Mouse (Mus musculus): ENCODE results near the gene Dnajc17.
A peak's percentile ranks its signal among the peaks of the same experiment; 100 is the strongest.

Gene Dnajc17

DNA sequence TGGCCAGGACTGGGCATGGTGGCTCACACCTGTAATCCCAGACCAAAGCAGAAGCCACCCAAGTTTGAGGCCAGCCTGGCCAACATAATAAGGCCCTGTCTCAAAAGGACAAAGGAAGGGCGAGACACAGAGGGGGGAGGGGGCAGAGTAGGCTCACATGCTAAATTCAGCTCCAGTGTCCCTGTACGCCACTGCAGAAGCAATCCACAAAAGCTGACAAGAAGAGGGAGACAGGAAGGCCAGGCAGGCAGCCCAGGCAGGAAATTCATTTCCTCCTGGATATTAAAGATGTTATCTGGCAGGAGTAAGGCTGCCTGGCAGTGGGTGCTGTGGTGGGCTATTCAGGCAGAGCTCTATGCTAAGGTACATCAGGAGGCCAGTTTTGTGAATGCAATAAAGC lies 47.3 kb downstream of the Dnajc17 start:
- no peak for DNase-seq (ENCODE audit: low spot score)

DNA sequence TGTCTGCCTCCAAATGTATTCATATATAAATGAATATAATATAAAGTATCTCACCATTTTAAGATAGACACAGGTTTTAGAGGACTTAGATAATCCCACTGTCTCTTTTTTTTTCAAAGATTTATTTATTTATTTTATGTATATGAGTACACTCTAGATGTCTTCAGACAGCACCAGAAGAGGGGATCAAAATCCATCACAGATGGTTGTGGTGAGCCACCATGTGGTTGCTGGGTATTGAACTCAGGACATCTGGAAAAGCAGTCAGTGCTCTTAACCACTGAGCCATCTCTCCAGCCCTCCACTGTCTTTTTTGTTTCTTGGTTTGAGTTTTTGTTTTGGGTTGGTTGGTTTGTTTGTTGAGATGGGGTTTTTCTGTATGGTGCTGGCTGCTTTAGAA lies 50.8 kb downstream of the Dnajc17 start:
- no peak for DNase-seq (ENCODE audit: low spot score)

DNA sequence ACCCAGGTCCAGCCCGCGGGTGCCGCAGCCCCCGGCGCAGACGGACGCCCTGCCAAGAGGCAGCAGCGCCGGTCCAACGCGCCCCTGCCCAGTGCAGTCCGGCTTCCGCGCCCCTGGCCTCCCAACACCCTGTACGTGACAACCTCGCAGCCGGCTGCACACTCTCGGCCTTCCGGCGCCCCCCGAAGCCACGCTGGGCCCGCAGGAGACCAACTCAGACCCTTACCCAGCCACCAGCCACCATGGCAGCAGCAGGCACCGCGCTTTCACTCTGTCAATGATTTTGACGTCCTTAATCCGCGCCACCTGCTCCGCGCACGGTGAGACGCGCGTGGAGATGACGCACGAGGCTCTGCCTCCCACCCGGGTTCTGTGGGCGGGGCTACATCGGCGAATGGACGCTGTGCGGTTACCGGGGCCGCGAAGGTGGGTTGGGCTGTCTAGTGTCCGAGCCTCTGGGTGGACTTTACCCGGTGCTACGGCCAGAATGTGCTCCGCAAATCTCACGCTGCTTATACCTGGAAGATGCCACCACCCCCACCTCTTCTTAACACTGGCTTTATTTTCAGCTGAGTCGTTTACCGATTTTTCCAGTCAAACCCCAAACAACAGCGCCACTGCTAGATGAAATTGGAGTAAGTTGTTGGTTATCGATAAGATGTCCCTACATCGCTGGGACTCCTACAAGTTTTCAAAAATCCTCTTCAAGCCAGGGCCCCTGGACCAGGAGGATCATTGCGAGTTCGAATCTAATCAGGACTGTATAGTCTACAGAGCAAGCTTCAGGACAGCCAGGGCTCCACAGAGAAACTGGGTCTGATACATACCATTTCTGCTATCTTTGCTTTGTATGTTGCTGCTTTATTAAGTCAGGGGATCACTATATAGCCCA lies 51.7 kb downstream of the Dnajc17 start, which contains the start of gene Rmdn3:
Gene Rmdn3 (minus strand): TSS at position 354 of the 892 bp plus-strand sequence.
- peak; percentile 97 for DNase-seq (ENCODE audit: low spot score)

DNA sequence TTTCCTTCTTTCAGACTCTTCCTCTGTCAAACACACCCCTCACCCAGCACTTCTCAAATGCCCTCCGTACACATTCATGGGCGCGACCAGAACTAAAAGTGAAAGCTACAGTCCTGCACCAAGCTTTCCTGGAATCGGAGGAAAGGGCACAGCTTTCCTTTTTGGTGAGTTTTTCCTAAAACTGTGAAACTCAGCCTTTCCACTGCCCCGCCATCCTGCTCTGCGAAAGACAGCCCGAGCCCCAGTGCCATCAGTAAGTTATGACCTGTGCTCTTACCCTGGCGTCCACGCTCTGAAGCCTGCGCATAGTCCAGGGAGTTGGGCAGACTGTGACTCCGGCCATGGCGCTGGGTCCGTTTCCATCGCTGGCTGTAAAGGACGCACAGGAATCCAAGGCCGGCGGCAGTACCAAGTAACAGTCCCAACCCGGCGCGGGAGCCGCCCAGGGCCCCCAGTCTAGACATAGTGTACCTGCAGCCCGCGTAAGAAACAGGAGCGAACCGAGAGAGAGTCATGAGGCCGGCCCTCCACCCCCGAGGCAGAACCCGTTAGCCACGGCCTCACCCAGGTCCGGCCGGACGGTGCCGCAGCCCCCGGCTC lies 52.4 kb downstream of the Dnajc17 start:
- peak; percentile 20 for DNase-seq (ENCODE audit: low spot score)

DNA sequence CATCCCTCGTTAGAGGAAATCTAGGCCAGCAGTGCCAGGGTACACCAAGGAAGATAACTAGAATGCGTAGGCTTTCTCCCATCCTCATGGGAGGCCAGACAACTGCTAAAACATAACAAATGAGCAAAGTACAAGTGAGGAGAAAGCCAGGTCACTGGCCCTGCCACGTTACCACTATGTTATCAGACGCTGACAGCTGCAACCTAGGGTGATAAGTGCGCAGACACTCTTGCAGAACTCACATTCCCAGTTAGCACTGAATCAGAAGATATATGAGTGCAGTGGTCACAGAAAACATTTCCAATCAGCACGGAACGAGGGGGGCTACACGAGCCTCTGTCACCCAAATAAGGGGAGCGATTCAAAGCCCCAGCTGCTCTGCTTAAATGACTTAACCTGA lies 53.2 kb downstream of the Dnajc17 start:
- DNase-seq (ENCODE audit: low spot score), result no peak

DNA sequence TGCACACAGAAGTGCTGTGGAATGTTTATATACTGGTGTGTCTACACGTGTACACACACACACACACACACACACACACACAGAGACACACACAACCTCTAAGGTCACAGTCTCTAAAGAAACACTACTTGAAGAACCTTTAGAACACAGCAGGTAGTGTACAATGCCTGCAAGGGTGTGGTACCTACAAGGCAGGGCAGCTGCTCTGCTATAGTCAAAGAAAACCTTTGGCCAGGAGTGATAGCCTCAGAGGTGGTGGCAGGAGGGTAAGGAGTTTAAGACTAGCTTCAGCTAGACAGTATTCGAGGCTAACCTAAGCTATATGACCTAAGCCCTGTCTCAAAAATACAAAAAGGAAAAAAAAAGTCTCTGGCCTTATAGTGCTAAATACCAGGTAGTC lies 53.9 kb downstream of the Dnajc17 start:
- no peak for DNase-seq (ENCODE audit: low spot score)

DNA sequence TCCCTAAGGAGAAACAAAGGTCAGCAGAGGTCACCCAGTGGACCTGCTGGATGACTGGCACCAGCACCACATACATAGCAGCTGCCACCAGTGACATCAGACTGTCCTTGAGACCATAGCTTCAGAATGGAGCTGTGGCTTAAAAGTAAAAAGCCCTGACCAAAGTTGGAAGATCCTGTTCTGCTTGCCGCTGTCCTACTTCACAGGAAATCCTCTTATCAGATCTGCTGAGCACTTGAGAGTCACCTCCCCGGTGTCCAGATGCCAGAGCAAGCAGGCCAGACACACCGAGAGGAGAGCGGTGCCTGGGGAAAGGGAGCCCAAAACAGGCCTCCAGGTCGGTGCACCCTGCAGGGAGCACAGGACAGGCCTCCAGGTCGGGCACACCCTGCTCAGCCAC lies 56.3 kb downstream of the Dnajc17 start:
- DNase-seq (ENCODE audit: low spot score), result no peak

DNA sequence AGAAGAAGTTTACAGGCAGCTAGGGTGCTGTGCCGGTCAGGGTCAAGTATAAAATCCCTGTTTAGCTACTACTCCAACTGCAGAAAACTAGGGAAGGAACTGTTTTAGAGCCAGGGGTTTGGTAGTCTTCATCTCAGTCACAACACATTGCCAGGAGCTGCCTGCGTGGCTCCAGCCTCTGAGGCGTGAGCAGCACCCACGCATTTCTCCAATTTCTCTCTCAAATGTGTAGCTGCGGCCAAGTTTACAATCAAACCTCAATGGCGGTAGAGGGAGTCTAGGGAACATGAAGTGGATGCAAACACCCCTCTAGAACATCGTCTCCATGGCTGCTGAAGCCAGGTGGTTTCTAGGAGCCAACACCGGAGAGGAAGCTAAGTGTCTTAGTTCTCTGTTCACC lies 60.8 kb downstream of the Dnajc17 start:
- DNase-seq (ENCODE audit: low spot score), result no peak

DNA sequence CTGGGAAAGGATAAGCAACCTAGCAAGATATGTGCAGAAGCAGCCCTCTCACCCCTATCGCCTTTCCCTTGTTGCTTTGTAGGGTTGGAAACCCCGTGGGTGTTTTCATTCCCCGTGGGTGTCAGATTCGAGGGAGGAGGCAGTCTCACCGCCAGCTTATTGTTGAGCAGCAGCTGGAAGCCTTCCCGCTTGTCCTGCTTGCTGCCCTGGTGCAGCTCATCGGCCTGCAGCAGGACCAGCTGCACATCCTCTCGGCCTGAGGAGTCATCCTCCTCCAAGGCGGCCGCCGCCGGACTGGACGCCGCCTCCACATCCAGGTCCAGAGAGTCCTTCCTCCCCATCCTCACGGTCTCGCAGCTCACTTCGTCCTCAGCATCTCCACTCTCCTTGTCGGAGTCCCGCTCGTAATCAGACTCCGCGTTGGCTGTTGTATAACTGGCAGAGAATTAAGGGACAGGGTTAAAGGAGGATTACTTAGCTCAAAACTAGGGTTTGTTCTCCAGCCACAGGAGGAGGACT lies 61.4 kb downstream of the Dnajc17 start:
- no peak for DNase-seq (ENCODE audit: low spot score)

DNA sequence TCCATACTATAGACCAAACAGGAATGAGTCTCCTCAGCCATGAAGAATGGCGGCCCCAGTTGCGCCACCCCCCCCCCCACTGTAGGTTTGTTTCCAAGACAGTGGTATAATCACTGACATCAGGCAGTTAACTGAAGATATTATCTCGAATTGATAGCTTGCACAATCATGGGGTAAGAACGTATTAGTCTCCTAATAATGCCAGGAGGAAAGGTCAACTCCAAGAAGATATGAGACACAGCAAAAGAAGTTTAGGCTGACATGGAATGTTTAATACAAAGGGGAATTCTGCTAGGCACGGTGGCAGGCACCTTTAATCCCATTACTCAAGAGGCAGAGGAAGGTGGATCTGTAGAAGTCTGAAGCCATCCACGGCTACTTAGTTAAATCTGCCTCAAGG lies 62.2 kb downstream of the Dnajc17 start:
- DNase-seq (ENCODE audit: low spot score), result no peak

DNA sequence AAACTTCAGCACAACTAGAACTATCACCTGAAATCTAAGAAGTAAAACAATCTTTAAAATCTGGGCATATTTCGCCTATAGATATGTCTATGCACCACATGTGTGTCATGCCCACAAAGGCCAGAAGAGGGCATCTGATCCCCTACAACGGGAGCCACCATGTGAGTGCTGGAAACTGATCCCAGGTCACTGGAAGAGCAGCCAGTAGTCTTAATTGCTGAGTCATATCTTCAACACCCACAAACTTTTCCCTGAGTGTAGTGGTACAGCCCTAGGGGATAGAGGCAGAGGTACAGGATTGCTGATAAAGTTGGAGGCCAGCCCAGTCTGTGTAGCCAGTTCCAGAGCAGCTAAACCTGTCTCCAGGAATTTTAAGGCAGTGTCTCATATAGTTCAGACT lies 63.4 kb downstream of the Dnajc17 start:
- DNase-seq (ENCODE audit: low spot score), result no peak

DNA sequence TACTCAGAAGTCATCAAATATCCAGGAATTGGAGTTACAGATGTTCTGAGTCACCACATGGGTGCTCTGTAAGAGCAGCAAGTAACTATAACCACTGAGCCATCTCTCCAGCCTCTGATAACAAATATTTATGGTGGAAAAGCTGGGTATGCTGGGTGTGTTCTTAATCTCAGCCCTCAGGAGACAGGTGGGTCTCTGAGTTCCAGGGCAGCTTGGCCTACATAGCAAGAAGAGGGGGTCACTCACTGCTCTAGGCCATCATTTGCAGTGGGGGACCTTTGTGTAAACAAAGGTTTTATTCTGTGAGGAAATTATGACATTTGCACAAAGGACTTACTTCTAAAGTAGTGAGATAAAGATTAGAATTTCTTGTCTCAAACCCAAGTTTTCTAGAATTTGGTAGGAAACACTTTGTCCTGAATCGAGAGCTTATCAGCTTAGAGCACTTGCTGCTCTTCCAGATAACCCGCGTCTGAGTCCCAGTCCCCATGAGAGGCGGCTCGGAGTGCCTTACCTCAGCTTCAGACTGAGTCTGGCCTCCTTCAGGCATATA lies 72.2 kb downstream of the Dnajc17 start:
- DNase-seq (ENCODE audit: low spot score), result no peak
